Mouse (Mus musculus): ENCODE results near the gene 4930562C15Rik. TPM values are rescaled to one million over a fixed set of nuclear protein-coding genes. Genes with fewer than 3 reads are reported as not detected.

4930562C15Rik gene
- polyA plus RNA-seq, 1 experiment from 2014 or later, result 0.11 TPM

DNA sequence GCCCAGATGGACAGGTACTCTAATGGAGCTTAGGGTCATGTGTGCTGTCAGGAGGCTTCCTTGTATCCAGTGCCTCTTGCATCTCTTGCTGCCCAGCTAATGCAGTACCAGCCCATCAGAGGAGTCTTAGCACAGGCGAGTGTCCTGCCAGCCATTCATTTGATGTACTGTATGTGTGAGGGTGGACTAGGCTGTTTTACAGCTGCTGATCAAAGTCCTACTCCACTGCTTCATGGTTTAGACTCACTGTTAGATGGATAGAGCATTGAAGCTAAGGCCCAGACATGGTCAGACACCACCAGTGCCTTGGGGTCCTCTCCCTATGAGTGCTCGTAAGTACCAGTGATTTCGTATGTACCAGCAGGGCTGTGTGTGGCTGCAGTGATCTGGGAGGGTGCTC, 69.7 kb downstream of the 4930562C15Rik start:
- Histone ChIP-seq H3K27me3 (ENCODE audit: control insufficient read depth, insufficient read depth, low read length) (no peaks in the 10 kb centered on the region), H3K4me3 (ENCODE audit: low read depth, low read length) (no peak overlapping the region), H3K27ac (ENCODE audit: low read depth, low read length) (no peak overlapping the region), H3K4me2 (replicated peaks; ENCODE audit: low read depth, low read length) (no peak overlapping the region), H3K9ac (ENCODE audit: low read depth, low read length) (no peak overlapping the region), H3K9me3 (ENCODE audit: control insufficient read depth, low read length) (no peaks in the 10 kb centered on the region), H3K4me1 (replicated peaks; ENCODE audit: control insufficient read depth, insufficient read depth, low read length) (no peaks in the 10 kb centered on the region), H3K36me3 (ENCODE audit: control insufficient read depth, insufficient read depth, low read length) (no peaks in the 10 kb centered on the region)
- 91% methylated on average over 3 of the region's 3 CpGs for WGBS
- ATAC-seq (ENCODE audit: low FRiP score) (no peak), DNase-seq (ENCODE audit: low spot score) (no peak)

GRCm38 (mm10) chr16:4905591-4905990, 70.4 kb downstream of the 4930562C15Rik start:
- H3K36me3 ChIP-seq (ENCODE audit: control insufficient read depth, insufficient read depth, low read length), result no peaks in the 10 kb centered on the region
- DNase-seq (ENCODE audit: low spot score) (no peak), ATAC-seq (ENCODE audit: low FRiP score) (no peak)
- H3K4me2 ChIP-seq (replicated peaks; ENCODE audit: low read depth, low read length), result no peak overlapping the region
- no peak overlapping the region for H3K9ac ChIP-seq (ENCODE audit: low read depth, low read length)
- no peaks in the 10 kb centered on the region for H3K4me1 ChIP-seq (replicated peaks; ENCODE audit: control insufficient read depth, insufficient read depth, low read length)
- no peak overlapping the region for H3K4me3 ChIP-seq (ENCODE audit: low read depth, low read length)
- H3K27ac ChIP-seq (ENCODE audit: low read depth, low read length), result no peak overlapping the region
- no peaks in the 10 kb centered on the region for H3K27me3 ChIP-seq (ENCODE audit: control insufficient read depth, insufficient read depth, low read length)
- no peaks in the 10 kb centered on the region for H3K9me3 ChIP-seq (ENCODE audit: control insufficient read depth, low read length)
- 44% methylated on average over 1 of the region's 1 CpGs for WGBS

GRCm38 (mm10) chr16:4906559-4906958, 71.3 kb downstream of the 4930562C15Rik start:
- no peak for DNase-seq (ENCODE audit: low spot score)
- no peak overlapping the region for H3K9ac ChIP-seq (ENCODE audit: low read depth, low read length)
- H3K4me3 ChIP-seq (ENCODE audit: low read depth, low read length), result no peak overlapping the region
- no peaks in the 10 kb centered on the region for H3K9me3 ChIP-seq (ENCODE audit: control insufficient read depth, low read length)
- H3K27me3 ChIP-seq (ENCODE audit: control insufficient read depth, insufficient read depth, low read length), result no peaks in the 10 kb centered on the region
- no peaks in the 10 kb centered on the region for H3K36me3 ChIP-seq (ENCODE audit: control insufficient read depth, insufficient read depth, low read length)
- no peak overlapping the region for H3K27ac ChIP-seq (ENCODE audit: low read depth, low read length)
- no peak for ATAC-seq (ENCODE audit: low FRiP score)
- H3K4me1 ChIP-seq (replicated peaks; ENCODE audit: control insufficient read depth, insufficient read depth, low read length), result no peaks in the 10 kb centered on the region
- no peak overlapping the region for H3K4me2 ChIP-seq (replicated peaks; ENCODE audit: low read depth, low read length)

- Histone ChIP-seq H3K9ac (ENCODE audit: low read depth, low read length) (no peak overlapping the region), H3K27me3 (ENCODE audit: control insufficient read depth, insufficient read depth, low read length) (no peaks in the 10 kb centered on the region), H3K9me3 (ENCODE audit: control insufficient read depth, low read length) (no peaks in the 10 kb centered on the region), H3K4me3 (ENCODE audit: low read depth, low read length) (no peak overlapping the region), H3K4me2 (replicated peaks; ENCODE audit: low read depth, low read length) (no peak overlapping the region), H3K36me3 (ENCODE audit: control insufficient read depth, insufficient read depth, low read length) (no peaks in the 10 kb centered on the region), H3K27ac (ENCODE audit: low read depth, low read length) (no peak overlapping the region), H3K4me1 (replicated peaks; ENCODE audit: control insufficient read depth, insufficient read depth, low read length) (no peaks in the 10 kb centered on the region)
- ATAC-seq (ENCODE audit: low FRiP score) (no peak), DNase-seq (ENCODE audit: low spot score) (no peak)
- 73% methylated on average over 2 of the region's 2 CpGs for WGBS
These were observed 72.2 kb downstream of the 4930562C15Rik start for GRCm38 (mm10) chr16:4907386-4907785.

GRCm38 (mm10) chr16:4907972-4908371, 72.8 kb downstream of the 4930562C15Rik start:
- Histone ChIP-seq H3K27ac (ENCODE audit: low read depth, low read length) (no peak overlapping the region), H3K27me3 (ENCODE audit: control insufficient read depth, insufficient read depth, low read length) (no peaks in the 10 kb centered on the region), H3K4me2 (replicated peaks; ENCODE audit: low read depth, low read length) (no peak overlapping the region), H3K9ac (ENCODE audit: low read depth, low read length) (no peak overlapping the region), H3K36me3 (ENCODE audit: control insufficient read depth, insufficient read depth, low read length) (no peaks in the 10 kb centered on the region), H3K9me3 (ENCODE audit: control insufficient read depth, low read length) (no peaks in the 10 kb centered on the region), H3K4me3 (ENCODE audit: low read depth, low read length) (no peak overlapping the region), H3K4me1 (replicated peaks; ENCODE audit: control insufficient read depth, insufficient read depth, low read length) (no peaks in the 10 kb centered on the region)
- DNase-seq (ENCODE audit: low spot score) (no peak), ATAC-seq (ENCODE audit: low FRiP score) (no peak)
- WGBS, result 50% methylated on average over 4 of the region's 5 CpGs

DNA sequence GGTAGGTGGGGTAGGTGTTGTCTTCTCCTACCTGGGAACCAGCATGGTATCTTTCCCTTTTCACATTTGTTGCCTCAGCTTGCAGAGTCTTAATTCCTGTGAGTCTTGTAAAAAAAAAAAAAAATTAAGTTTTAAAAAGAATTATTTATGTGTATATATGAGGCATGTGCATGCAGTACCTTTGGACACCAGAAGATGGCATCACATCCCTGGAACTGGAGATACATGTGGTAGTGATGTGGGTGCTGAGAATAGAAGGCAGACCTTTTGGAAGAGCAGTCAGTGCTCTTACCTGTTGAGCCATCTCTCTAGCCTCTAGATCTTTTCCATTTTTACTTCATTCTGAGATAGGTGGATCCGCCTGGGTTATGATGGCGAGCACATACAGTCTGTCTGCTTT, 74.5 kb downstream of the 4930562C15Rik start:
- Histone ChIP-seq H3K4me1 (replicated peaks; ENCODE audit: control insufficient read depth, insufficient read depth, low read length) (no peaks in the 10 kb centered on the region), H3K27me3 (ENCODE audit: control insufficient read depth, insufficient read depth, low read length) (no peaks in the 10 kb centered on the region), H3K4me2 (replicated peaks; ENCODE audit: low read depth, low read length) (no peak overlapping the region), H3K4me3 (ENCODE audit: low read depth, low read length) (no peak overlapping the region), H3K36me3 (ENCODE audit: control insufficient read depth, insufficient read depth, low read length) (no peaks in the 10 kb centered on the region), H3K9me3 (ENCODE audit: control insufficient read depth, low read length) (no peaks in the 10 kb centered on the region), H3K9ac (ENCODE audit: low read depth, low read length) (no peak overlapping the region), H3K27ac (ENCODE audit: low read depth, low read length) (no peak overlapping the region)
- ATAC-seq (ENCODE audit: low FRiP score), result no peak
- WGBS, result 94% methylated on average over 2 of the region's 2 CpGs
- no peak for DNase-seq (ENCODE audit: low spot score)

GRCm38 (mm10) chr16:4910758-4911157, 75.5 kb downstream of the 4930562C15Rik start:
- no peak overlapping the region for H3K4me2 ChIP-seq (replicated peaks; ENCODE audit: low read depth, low read length)
- H3K27ac ChIP-seq (ENCODE audit: low read depth, low read length), result no peak overlapping the region
- ATAC-seq (ENCODE audit: low FRiP score) (no peak), DNase-seq (ENCODE audit: low spot score) (no peak)
- H3K9ac ChIP-seq (ENCODE audit: low read depth, low read length), result no peak overlapping the region
- no peaks in the 10 kb centered on the region for H3K36me3 ChIP-seq (ENCODE audit: control insufficient read depth, insufficient read depth, low read length)
- no peaks in the 10 kb centered on the region for H3K4me1 ChIP-seq (replicated peaks; ENCODE audit: control insufficient read depth, insufficient read depth, low read length)
- H3K9me3 ChIP-seq (ENCODE audit: control insufficient read depth, low read length), result no peaks in the 10 kb centered on the region
- 95% methylated on average over 8 of the region's 8 CpGs for WGBS
- no peak overlapping the region for H3K4me3 ChIP-seq (ENCODE audit: low read depth, low read length)
- H3K27me3 ChIP-seq (ENCODE audit: control insufficient read depth, insufficient read depth, low read length), result no peaks in the 10 kb centered on the region

GRCm38 (mm10) chr16:4912074-4912648, 76.9 kb downstream of the 4930562C15Rik start:
- H3K27me3 ChIP-seq (ENCODE audit: control insufficient read depth, insufficient read depth, low read length), result no peaks in the 10 kb centered on the region
- DNase-seq (ENCODE audit: low spot score) (no peak), ATAC-seq (ENCODE audit: low FRiP score) (0 out of 2 replicates have a peak, but pooled peaks have one; percentile 43)
- no peak overlapping the region for H3K27ac ChIP-seq (ENCODE audit: low read depth, low read length)
- WGBS, result 73% methylated on average over 10 of the region's 10 CpGs
- H3K36me3 ChIP-seq (ENCODE audit: control insufficient read depth, insufficient read depth, low read length), result no peaks in the 10 kb centered on the region
- H3K4me2 ChIP-seq (replicated peaks; ENCODE audit: low read depth, low read length), result no peak overlapping the region
- no peaks in the 10 kb centered on the region for H3K4me1 ChIP-seq (replicated peaks; ENCODE audit: control insufficient read depth, insufficient read depth, low read length)
- H3K9me3 ChIP-seq (ENCODE audit: control insufficient read depth, low read length), result no peaks in the 10 kb centered on the region
- H3K4me3 ChIP-seq (ENCODE audit: low read depth, low read length), result no peak overlapping the region
- H3K9ac ChIP-seq (ENCODE audit: low read depth, low read length), result no peak overlapping the region

GRCm38 (mm10) chr16:4912907-4913782, 77.9 kb downstream of the 4930562C15Rik start:
- Histone ChIP-seq H3K27ac (ENCODE audit: low read depth, low read length) (0 out of 2 replicates have a peak overlapping the region, but pooled peaks have one; percentile 27), H3K9me3 (ENCODE audit: control insufficient read depth, low read length) (no peaks in the 10 kb centered on the region), H3K4me1 (replicated peaks; ENCODE audit: control insufficient read depth, insufficient read depth, low read length) (no peaks in the 10 kb centered on the region), H3K9ac (ENCODE audit: low read depth, low read length) (no peak overlapping the region), H3K27me3 (ENCODE audit: control insufficient read depth, insufficient read depth, low read length) (no peaks in the 10 kb centered on the region), H3K36me3 (ENCODE audit: control insufficient read depth, insufficient read depth, low read length) (no peaks in the 10 kb centered on the region), H3K4me3 (ENCODE audit: low read depth, low read length) (no peak overlapping the region), H3K4me2 (replicated peaks; ENCODE audit: low read depth, low read length) (no peak overlapping the region)
- ATAC-seq (ENCODE audit: low FRiP score), result peak; percentile 47
- 77% methylated on average over 11 of the region's 11 CpGs for WGBS
- no peak for DNase-seq (ENCODE audit: low spot score)

Measured in hindbrain, embryonic 11.5 days (tissue).